Mouse (Mus musculus) testis, postnatal 14 days (tissue): ENCODE data around the gene Smyd3.
A peak's percentile ranks its signal among the peaks of the same experiment; 100 is the strongest.

ENCODE experiments used
- DNase-seq: peaks from one replicate; pipeline ENCODE4 v3.0.0; 2021; ENCODE audit warnings: low spot score

Gene Smyd3

DNA sequence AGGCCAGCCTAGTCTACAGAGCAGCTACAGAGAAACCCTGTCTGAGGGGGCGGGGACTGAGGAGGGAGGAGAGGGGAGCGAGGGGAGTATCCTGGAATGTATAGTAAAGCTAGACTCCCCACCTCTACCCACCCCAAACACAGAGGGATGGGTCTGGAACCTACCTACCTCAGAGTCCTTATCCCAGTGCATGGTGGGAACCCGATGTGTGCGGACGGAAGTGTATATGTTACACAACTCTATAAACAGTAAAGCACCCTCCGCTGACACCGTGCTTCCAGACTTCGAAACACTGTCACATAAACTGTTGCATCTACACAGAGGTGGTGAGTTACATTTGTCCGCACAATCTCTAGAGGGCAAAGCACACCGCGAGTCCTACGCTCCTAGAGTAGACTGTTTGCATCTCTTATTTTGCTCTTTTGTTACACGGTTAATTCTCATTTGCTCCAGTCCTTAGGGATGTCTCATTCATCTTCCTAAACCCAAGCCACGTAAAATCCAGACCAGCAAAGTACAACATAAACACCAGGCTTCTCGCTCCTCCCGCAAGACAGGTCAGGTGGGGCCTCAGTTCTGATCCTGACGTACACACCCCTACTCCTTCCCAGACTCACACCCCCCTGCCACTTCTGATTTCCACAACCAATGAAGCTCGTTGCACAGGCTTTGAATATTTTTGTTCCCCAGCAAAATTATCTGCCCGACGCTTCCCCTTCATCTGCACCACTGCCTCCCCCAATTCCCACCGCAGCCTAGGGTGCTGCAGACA lies 714 bp downstream of the Smyd3 start:
- peak; percentile 24 for DNase-seq

DNA sequence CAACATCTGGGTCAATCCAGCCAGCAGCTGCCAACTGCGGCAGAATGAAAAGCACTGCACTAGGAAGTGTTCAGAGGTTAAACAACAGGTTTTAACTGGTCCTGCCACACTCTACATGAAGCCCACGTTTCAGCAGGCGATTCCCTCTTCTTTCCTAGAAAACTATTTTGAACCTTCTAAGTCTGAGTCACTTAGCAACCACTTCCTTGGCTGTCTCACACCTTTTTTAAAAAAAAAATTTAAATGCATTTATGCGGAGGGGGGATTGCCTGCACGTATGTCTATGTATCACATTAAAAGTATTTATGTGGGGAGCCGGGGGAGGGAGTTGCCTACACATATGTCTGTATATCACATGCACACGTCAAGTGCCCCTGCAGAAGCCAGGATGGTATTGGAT lies 5.9 kb downstream of the Smyd3 start:
- no peak for DNase-seq

DNA sequence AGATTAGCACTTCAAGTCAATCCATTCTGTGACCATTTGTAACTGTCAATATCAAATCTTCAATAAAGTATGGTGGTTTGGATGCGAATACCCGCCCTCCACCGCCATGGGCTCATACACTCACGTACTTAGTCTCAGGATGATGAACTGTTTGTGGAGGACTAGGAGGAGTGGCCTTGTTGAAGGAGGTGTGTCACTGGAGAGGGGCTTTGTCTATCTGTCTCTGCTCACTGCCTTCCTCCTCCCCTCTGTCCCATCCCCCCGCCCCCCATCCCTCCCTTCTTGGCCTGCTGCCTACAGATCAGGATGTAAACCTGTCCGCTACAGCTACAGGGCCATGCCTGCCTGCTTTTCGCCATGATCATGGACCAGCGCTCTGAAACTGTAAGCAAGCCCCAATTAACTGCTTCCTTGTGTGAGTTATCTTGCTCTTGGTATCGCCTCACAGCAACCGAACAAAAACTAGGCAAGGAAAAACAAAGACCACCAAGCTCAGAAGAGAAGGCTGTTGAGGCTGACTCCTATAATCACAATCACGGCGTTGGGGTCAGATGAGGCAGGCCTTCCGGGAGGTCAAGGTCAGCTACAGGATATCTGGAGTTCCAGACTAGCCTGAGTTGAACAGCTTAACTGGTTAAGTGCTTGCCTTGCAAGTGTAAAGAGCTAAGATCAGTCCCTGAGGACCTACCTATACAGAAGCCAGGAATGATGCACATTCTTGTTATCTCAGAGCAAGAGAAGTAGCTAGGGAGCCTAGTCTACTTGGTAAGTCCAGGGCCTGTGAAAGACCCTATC lies 7.1 kb downstream of the Smyd3 start:
- DNase-seq, result no peak

DNA sequence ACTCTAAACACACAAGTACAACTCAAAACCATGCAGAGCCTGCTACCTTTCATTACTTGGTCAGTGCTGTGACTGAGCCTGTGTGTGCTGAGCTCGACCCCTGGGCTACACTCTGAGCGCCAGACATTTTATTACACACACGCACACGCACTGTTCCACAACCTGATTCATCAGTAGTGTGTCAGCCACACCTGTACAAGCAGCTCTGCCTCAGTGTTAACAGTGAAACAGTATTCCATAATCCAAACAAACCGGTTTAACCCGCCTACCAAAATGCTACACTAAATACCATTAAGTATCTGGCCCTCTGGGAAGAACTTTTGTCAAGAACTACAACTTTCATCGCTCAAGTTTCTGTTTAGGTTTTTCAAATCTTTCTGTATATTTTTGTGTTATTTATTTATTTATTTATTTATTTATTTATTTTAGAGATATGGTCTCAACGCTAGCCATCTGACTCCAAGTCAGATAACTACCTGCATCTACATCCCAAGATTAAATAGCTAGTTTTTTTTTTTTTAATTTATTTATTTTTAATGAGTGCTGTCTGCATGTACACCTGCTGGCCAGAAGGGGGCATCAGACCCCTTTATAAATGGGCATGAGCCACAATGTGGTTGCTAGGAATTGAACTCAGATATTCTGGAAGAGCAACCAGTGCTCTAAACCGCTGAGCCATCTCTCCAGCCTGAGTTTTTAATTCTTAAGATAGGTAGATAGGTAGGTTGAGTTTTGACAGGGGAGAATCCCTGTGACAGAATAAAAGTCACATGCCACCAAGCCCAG lies 11.1 kb downstream of the Smyd3 start:
- no peak for DNase-seq

DNA sequence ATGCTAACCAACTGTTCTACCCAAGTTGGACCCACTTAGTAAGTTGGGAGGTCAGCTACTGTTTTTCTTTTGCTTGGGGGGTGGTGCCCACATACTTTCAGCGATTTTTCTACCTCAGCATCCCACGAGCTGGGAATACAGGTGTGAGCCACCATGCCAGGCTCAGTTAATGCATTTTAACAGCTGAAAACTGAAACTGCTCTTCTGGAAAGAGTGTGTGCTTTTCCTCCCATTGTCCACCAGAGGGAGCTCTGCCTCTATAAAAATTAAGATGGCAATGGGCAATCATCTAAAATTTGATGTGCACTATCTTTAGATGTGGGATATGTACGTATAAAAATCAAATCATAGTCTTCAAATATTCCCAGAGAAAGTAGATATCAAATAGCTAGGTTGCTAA lies 15.3 kb downstream of the Smyd3 start:
- DNase-seq, result no peak

DNA sequence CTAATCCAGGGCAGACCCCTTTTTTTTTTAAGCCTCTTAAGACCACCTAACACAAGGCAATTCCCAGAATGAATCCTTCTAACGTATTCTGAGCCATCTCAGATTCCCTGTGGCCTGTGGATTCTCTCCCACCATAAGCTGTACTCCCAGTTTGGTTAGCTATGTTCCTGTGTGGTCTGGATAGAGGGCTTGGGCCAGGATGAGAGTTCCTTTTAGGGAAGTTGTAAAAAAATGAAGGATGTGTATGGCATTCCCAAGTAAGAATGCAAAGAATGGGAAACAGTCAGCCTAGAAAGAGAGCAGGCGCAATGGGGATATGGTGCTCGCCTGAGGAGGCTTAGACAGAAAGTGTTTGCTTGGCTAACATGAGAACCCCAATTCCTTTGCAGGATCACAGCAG lies 18.6 kb downstream of the Smyd3 start:
- DNase-seq, result no peak

DNA sequence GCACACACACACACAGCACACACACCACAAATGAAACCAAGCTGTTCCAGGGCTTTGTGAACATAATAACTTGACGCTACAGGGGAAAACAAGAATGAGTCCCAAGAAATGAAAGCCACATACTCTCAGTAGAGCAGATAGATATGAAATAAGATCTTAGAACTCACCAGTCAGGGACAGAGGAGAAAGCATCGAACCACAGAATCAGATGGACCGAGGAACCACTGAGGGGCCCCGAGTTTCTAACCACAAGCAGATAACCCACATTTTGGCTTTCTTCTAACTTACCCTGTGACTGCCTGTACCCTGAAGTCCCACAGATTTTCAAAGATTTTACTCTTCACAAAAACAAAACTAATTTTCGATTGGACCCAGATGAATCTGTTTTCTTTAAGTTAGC lies 24.9 kb downstream of the Smyd3 start:
- no peak for DNase-seq

DNA sequence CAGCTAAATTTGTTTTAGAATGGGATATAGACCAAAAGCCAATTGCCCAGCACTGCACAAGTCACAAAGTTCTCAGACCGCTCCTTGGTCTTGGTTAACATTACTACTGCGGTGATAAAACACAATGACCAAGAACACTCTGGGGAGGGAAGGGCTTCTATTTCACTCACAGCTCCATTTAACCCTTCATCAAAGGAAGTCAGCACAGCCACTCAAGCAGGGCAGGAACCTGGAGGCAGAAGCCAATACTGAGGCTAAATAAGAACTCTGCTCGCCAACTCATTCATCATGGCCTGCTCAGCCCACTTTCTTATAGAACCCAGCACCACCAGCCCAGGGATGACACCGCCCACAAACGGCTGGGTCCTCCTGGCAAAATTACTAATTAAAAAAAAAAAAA lies 29.3 kb downstream of the Smyd3 start:
- DNase-seq, result no peak

DNA sequence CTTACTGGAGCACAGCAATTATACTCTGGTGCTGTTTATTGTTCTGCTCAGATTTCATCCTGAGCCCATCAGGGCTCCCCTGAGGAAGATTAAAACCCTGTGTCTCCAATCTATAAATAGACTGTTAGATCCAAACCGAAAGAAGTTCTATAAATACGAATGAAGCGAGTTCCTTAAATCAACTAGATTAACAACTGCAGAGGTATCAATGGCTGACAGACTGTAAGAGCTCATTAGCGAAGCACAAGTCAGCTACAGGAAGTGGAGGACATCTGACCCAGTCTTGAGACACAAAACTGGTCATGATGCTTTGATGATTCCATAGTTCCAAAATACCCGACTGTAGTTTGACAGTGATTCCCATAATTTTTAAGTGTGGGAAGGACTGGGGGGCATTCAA lies 29.9 kb downstream of the Smyd3 start:
- DNase-seq, result no peak

DNA sequence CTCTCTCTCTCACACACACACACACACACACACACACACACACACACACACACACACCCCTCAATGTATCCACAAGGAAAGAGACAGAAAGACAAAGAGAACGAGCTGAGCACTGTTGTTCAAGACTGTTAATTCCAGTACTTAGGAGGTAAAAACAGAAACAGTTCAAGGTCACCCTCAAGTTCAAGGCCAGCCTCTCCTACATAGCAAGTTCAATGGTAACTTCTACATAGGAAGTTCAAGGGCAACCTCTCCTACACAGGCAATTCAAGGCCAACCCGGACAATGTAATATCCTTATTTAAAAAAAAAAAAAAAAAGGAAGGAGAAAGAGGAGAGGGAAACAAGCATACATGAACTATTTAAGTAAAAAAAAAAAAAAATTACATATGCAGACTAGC lies 30.6 kb downstream of the Smyd3 start:
- DNase-seq, result no peak

DNA sequence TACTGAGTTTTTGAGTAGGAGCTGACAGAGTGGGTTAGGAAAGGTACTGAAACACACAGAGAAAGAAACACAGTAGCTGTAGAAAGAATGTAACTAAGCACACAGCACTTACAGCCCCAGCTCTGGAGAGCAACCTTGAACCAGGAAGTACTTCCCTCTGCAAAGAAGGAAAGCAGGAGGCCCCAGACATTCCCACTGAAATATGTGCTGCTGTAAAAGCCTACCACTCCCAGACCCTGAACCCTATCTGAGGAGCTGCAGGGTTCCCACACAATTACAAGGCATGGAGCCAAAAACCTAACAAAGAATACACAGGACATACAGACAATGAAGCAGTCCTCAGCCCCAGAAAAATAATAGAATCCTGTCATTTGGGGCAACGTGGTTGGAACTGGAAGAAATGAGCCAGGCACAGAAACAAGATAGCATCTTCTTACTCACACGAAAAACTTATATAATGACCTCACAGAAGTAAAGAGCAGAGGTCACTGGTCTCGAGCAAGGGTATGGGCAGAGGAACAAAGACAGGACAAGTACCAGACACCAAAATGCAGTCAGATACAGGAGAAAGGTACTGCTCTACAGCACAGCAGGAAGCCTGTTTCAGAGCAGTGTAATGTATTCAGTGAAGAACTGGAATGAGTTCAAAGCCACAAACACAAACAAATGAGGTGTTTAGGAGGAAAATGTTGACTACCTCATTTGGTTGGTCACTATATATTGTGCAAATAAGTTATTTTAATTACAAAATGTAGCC lies 31.9 kb downstream of the Smyd3 start:
- no peak for DNase-seq

DNA sequence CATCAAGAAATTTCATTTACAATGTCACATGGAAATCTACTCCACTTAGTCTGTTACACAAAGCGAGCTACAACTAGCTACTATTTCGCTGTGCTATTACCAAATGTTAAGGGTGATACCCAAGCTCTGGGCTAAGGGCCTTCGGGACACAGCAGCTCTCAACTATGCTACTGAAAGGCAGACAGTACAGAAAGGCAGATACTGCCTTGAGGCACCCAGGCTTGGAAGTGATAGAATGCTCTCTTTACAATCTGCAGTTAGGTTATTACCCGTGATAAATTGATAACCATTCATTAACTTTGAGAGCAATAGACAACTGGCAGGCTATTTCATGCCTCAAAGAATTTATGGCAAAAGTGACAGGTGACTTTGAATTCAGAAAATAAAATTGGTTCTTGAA lies 37.0 kb downstream of the Smyd3 start:
- DNase-seq, result no peak

DNA sequence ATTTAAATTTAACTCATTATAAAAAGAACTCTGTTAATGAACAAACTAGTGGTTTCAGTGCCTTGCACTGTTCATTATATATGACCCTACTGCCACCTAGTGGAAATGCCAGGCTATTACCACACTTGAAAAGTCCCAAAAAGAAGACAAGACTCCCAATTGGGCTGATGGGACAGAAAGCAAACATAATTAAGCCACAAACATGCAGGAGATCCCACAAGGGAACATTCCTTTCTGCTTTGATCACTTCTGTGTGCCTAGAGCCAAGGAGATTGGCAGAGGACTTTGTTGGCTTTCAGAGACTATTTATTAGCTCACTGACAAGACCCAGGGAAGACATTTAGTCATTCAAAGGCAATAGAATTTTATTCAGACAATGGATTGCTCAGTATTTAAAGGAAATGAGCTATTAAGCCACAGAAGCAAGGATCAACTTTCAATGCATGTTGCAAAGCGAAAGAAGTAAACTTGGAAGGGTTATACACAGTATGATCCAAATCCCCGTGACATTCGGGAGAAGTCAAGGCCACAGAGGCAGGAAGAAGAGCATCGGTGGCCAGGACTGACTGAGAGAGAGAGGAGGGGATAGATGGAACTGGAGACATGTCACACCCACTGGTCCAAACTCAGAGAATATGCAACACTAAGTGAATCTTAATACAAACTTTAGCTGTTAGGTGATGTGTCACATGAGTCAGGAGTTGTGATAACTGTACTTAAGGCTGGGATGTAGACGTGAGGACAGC lies 40.5 kb downstream of the Smyd3 start:
- no peak for DNase-seq

DNA sequence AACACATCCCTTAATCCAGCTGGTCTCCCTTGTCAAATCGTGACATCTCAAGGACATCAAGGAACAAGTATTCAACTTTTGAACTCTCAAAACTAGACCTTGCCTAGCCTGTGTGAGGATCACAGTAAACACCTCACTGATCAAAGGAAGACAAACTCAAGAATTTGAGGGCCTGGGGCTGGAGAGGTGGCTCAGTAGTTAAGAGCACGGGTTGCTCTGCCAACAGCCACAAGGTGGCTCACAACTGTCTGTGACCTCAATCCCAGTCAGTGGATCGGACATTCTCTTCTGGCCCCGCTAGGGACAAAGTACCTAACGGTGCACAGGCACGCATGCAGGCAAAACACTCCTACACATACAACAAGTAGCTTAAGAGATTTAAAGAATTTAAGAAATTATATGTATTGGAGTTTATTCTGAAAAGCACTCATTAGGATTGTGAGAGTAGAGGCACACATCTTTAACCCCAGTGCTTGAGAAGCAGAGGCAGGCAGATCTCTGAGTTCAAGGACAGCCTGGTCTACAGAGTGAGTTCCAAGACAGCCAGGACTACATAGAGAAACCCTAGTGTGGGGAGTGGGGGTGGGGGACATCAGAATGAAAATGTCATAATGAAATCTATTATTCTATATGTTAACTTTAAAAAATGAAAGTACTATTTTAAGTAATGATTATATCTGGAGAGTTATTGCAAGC lies 41.2 kb downstream of the Smyd3 start:
- no peak for DNase-seq

DNA sequence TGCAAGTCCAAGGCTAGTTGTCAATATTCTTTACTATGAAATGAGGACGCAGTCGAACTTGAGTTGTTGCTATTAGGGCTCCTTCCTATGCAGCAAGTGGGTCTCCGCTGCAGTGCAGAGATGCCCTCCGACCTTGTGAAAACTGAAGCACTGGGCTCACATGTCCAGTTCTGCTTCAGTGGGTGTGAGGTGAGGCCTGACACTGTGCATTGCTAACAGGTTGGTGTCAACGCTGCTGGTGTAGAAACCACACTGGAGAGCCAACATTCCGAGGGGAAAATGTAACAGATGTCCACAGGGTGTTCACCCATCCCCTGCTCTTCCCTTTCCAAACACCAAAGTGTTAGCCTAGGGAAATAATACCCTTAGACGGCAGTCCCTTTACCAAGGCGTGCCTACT lies 43.1 kb downstream of the Smyd3 start:
- DNase-seq, result no peak

DNA sequence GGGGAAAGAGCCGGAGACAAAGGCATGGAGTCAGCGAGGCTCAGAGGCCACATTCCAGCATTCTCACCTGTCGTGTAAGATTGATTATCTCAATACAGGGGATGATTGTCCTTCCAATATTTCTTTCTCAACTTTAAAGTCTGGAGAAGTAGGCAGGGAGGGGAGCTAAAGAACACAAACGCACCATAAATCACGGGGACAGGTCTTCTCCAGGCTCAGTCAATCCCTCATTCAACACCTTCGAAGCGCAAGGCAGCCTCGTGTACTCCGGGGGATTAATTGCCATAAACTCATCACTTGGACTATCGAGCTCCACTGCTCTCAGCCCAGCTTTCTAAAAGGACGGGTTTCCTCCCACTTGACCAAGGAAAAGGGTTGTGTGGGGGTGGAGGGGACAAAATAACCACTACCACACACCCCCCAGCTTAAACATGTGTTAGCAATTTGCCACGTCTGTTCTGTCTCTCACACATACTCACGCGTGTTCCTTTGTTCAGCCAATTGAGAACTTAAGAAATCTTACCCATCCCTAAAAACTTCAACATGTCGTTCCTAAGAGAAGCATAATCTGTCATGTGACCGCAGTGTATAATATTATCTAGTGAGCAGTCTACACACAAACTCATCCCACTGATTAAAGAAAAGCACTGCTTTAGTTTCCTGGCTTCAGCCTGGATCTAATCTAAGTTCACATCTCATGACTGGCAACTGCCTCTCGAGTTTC lies 43.8 kb downstream of the Smyd3 start:
- DNase-seq, result no peak

DNA sequence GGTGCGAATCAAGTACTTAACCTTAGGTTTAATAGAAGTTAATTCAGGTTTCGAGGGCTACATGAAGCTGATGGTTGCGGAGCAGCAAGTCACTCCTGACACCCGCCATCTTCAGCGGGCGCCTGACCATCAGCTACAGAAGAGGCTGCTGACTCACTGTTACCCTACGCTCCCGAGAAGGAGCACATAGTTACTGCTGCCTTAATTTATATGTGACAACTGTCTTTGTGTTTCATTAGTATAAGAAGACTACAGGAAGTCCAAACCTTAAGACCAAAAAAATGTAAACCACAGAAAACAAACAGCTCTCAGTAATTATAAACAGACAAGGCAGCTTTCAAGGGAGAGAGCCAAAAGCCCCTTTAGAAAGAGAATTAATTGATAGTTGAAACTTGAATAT lies 49.9 kb downstream of the Smyd3 start:
- DNase-seq, result no peak

DNA sequence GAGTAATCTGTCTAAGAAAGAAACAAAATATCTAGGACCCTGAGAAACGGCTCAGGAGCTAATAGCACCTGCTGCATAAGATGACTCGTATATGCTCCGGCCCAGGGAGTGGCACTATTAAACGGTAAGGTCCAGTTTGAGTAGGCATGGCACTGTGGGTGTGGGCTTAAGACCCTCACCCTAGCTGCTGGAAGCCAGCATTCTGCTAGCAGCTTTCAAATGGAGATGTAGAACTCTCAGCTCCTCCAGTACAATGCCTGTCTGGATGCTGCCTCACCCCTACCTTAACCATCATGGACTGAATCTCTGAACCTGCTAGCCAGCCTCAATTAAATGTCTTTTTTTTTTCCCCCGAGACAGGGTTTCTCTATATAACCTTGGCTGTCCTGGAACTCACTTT lies 55.5 kb downstream of the Smyd3 start:
- DNase-seq, result no peak

DNA sequence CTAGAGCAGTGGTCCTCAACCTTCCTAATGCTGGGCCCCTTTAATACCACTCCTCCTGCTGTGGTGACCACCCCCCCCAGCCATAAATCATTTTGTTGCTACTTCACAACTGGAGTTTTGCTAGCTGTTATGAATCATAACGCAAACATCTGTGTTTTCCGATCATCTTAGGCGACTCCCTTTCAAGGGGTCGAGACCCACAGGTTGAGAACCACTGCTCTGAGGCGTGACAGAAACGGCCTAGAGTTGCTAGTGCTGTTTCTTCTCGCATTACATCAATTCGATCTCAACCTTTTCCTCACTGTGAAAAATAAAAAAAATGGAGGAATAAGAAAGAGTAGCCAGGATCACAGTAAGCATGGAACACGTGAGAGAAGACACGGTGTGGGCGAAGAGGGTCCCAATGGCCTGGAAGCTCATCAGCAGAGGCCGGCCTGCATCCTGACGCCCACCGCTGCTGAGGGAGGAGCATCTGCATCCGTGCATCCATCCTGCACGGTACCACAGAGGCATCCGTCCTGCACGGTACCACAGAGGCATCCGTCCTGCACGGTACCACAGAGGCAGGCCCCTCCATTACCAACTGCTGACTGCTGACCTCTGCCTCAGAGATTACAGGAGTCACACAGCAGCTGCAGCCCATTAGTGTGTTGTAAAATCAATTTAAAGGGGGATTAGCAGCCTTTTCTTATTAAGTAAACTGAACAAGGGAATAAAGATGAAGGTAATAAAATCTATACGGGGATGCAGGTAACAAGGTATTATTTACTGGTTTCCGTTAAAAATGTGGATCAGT lies 56.6 kb downstream of the Smyd3 start:
- DNase-seq, result no peak
